Mouse (Mus musculus) liver, adult 2 months (tissue): ENCODE results near the gene AI661453. TPM values are rescaled to one million over a fixed set of nuclear protein-coding genes. Genes with fewer than 3 reads are reported as not detected.

Experiments
- DNase-seq: peaks from one replicate; pipeline ENCODE4 v3.0.0-alpha.2; 2011; ENCODE audit warnings: low read depth, low spot score; ENCODE audit errors: extremely low read depth
- H3K27ac ChIP-seq: fragments of 200-500 bp; replicated peaks from 2 replicates; pipeline ENCODE4 v1.5.1; 2012; ENCODE audit warnings: low read depth, mild to moderate bottlenecking, control low read depth, inconsistent platforms, low read length; ENCODE audit not compliant: insufficient read depth
- H3K27me3 ChIP-seq: fragments of 200-500 bp; 2 replicates; pipeline ENCODE4 v1.6.1; 2012; ENCODE audit warnings: mild to moderate bottlenecking, moderate library complexity, low read length, inconsistent platforms; ENCODE audit not compliant: control insufficient read depth, insufficient read depth
- H3K36me3 ChIP-seq: fragments of 200-500 bp; 2 replicates; pipeline ENCODE4 v1.6.1; 2012; ENCODE audit warnings: low read length, inconsistent platforms; ENCODE audit not compliant: control insufficient read depth, insufficient read depth
- H3K4me1 ChIP-seq: fragments of 200-500 bp; 2 replicates; pipeline ENCODE4 v1.6.1; 2011; ENCODE audit warnings: low read length; ENCODE audit not compliant: control insufficient read depth, insufficient read depth
- H3K4me3 ChIP-seq: fragments of 200-500 bp; 2 replicates; pipeline ENCODE4 v1.5.1; 2011; ENCODE audit warnings: low read depth, mild to moderate bottlenecking, control low read depth, low read length, moderate library complexity; ENCODE audit not compliant: insufficient read depth
- H3K79me2 ChIP-seq: fragments of 200-500 bp; 2 replicates; pipeline ENCODE4 v1.6.1; 2012; ENCODE audit warnings: inconsistent platforms, mild to moderate bottlenecking, low read length, moderate library complexity; ENCODE audit not compliant: control insufficient read depth, insufficient read depth
- H3K9ac ChIP-seq: fragments of 200-500 bp; 2 replicates; pipeline ENCODE4 v1.6.1; 2012; ENCODE audit warnings: low read depth, mild to moderate bottlenecking, control low read depth, inconsistent platforms, low read length
- CTCF ChIP-seq: fragments of 200-500 bp; IDR thresholded peaks from 2 replicates; pipeline ENCODE4 v1.5.1; 2011; ENCODE audit warnings: low read depth, low read length, control low read depth
- POLR2A ChIP-seq: fragments of 200-500 bp; IDR thresholded peaks from 2 replicates; pipeline ENCODE4 v1.6.1; 2011; ENCODE audit warnings: low read length, control low read depth; ENCODE audit not compliant: insufficient read depth; ENCODE audit errors: extremely low read depth
- WGBS: fragments of 180-500 bp; shearing (Covaris S2); methylation state at CpG from one replicate; pipeline ENCODE4 v1.1.7; 2018; 5-methylcytosine and 5-hydroxymethylcytosine counted together
- polyA plus RNA-seq: library from polyadenylated mRNA; depleted of rRNA; stranded (reverse); fragments of >200 nt; gene quantifications from 2 replicates; pipeline ENCODE4 v1.2.3, GENCODE M21; 2012
- total RNA-seq: library from RNA; depleted of rRNA; stranded (reverse); fragments of >200 nt; gene quantifications from 2 replicates; pipeline ENCODE4 v1.2.3, GENCODE M21; 2014

The AI661453 gene
- total and polyA plus RNA-seq, 2 experiments = 2.4 to 5.7 TPM

DNA sequence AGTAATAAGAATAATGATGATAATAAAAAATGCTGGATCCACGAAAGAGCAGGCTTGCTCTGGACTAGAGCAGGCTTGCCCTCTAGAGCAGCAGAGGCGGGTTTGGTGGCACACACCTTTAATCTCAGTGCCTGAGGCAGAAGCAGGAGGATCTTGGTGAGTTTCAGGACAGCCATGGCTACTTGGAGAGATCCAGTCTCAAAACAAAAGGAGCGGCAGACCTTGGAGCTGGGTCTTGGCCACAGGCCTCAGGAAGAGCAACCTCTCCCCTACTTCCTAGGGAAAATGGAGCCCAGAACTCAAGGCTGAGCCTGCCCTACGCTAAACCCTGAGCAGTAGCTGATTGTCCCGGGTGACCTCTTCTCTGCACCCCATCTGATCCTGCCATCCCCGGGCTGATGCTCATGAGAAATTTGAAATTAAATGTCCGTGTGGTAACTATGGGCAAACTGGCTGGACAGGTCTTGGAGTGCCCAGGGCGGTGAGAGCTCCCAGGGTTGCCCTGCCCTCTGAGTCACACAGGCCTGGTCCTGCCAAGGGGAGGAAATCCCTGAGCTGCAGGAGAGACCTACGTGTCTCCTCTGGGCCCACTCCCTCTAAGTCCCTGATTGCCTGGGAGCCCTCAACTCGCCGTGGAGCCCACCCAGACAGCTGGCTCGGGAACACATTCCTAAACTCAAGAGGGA, 14.6 kb downstream of the AI661453 start:
- H3K79me2 ChIP-seq = peaks cover 23% of the 10 kb centered on the region; the same call in 1 of the 2 replicates
- H3K9ac ChIP-seq = no peak overlapping the region
- DNase-seq = no peak
- H3K27me3 ChIP-seq = no peaks in the 10 kb centered on the region
- H3K36me3 ChIP-seq = peaks cover 7% of the 10 kb centered on the region
- WGBS = 84% methylated on average over 12 of the region's 12 CpGs
- peaks cover 8% of the 10 kb centered on the region for H3K4me1 ChIP-seq
- TF ChIP-seq POLR2A (no peak), CTCF (no peak)
- H3K4me3 ChIP-seq = no peak overlapping the region
- no peak overlapping the region for H3K27ac ChIP-seq

DNA sequence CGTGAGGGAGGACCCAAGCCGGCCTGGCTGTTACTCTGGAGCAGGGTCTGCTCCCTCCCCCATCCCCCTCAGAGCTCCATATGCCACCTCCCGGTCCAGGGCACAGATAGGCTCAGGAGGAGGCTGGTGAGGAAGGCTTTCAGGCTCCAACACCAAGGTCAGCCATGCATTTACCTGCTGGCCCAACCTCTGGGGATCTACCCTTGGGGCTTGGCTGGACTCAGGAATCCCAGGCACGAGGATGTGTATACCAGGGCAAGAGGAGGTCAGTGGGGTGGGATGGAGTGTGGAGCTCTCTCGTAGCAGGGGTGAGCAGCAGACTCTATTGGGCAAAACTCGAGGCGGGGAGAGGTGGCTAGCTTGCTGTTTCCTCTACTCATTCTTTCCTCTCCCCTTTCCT, 16.5 kb downstream of the AI661453 start:
- peaks cover 15% of the 10 kb centered on the region for H3K4me1 ChIP-seq
- H3K27ac ChIP-seq = no peak overlapping the region
- no peak for DNase-seq
- peaks cover 14% of the 10 kb centered on the region; the same call in 1 of the 2 replicates for H3K79me2 ChIP-seq
- no peak overlapping the region for H3K4me3 ChIP-seq
- no peak for TF ChIP-seq POLR2A
- TF ChIP-seq CTCF = no peak
- H3K27me3 ChIP-seq = no peaks in the 10 kb centered on the region
- peaks cover 2% of the 10 kb centered on the region; the same call in 1 of the 2 replicates for H3K36me3 ChIP-seq
- 82% methylated on average over 7 of the region's 7 CpGs for WGBS
- no peak overlapping the region for H3K9ac ChIP-seq

DNA sequence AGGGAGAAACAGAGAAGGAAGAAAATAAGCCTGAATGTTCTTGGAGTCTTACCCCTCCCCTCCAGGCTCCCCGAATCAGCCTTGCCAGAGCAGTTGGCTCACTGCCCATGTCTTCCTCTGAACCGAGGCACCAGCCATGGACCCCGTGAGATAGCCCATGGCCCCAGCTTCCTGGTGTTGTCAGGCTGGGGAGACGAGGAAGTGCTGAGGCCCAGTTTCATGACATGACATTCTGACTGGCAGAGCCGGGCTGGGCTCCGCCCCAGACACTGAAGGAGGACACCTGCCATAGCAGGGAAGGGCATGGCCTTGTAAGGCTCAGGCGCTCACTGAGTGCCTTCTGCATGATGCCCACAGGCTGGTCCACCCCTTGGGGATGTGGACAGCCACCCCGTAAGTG, 18.3 kb downstream of the AI661453 start:
- peaks cover 12% of the 10 kb centered on the region; the same call in 1 of the 2 replicates for H3K79me2 ChIP-seq
- peaks cover 21% of the 10 kb centered on the region for H3K4me1 ChIP-seq
- no peak overlapping the region for H3K4me3 ChIP-seq
- no peaks in the 10 kb centered on the region for H3K27me3 ChIP-seq
- no peak for DNase-seq
- 0 out of 2 replicates have a peak overlapping the region, but pooled peaks have one; percentile 8 for H3K27ac ChIP-seq
- no peaks in the 10 kb centered on the region for H3K36me3 ChIP-seq
- TF ChIP-seq CTCF = no peak
- no peak for TF ChIP-seq POLR2A
- H3K9ac ChIP-seq = no peak overlapping the region
- WGBS = 57% methylated on average over 8 of the region's 8 CpGs

DNA sequence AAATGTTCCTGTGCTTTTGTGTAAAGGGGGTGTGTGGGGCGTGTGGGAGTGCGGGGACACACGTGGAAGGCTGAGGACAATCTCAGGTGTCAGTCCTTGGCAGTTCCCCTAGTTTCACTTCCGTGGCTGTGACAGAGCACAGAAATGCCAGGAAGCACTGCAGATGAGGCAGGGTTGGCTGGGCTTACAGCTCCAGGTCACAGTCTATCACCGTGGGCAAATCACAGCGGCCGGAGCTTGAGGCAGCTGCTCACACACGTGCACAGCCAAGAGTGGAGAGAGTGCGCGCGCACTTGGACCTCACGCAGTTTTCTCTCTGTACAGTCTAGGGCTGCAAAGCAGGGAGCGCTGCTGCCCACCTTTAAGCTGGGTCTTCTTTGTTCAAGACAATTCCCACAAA, 21.9 kb downstream of the AI661453 start:
- WGBS = 17% methylated on average over 13 of the region's 13 CpGs
- peaks cover 12% of the 10 kb centered on the region; the same call in 1 of the 2 replicates for H3K79me2 ChIP-seq
- H3K4me3 ChIP-seq = no peak overlapping the region
- H3K4me1 ChIP-seq = peaks cover 40% of the 10 kb centered on the region
- TF ChIP-seq POLR2A (no peak), CTCF (no peak; the same call in 1 of the 2 replicates)
- H3K9ac ChIP-seq = no peak overlapping the region
- peak overlapping the region; percentile 39 for H3K27ac ChIP-seq
- peak; percentile 93 for DNase-seq
- no peaks in the 10 kb centered on the region for H3K27me3 ChIP-seq
- H3K36me3 ChIP-seq = no peaks in the 10 kb centered on the region

DNA sequence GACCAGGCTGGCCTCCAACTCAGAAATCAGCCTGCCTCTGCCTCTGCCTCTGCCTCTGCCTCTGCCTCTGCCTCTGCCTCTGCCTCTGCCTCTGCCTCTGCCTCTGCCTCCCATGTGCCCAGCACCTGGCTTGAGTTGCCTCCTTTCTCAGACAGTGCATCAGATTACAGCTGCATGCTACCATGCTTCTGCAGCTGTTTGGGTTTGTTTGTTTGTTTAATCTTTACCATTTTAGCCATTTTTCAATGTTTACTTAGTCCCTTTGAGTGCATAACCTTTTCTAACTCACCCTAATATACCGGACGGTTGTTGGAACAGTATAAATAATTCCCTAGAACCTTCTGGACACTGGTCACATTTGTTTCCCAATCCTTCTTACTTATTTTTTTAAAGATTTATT, 22.5 kb downstream of the AI661453 start:
- Histone ChIP-seq H3K9ac (no peak overlapping the region), H3K27me3 (no peaks in the 10 kb centered on the region), H3K4me1 (peaks cover 46% of the 10 kb centered on the region), H3K79me2 (peaks cover 12% of the 10 kb centered on the region; the same call in 1 of the 2 replicates), H3K4me3 (no peak overlapping the region), H3K36me3 (no peaks in the 10 kb centered on the region), H3K27ac (peak overlapping the region; percentile 30; the same call in 1 of the 2 replicates)
- DNase-seq = no peak
- TF ChIP-seq POLR2A = no peak
- TF ChIP-seq CTCF = no peak
- whole genome bisulfite sequencing = 31% methylated on average over 2 of the region's 2 CpGs

DNA sequence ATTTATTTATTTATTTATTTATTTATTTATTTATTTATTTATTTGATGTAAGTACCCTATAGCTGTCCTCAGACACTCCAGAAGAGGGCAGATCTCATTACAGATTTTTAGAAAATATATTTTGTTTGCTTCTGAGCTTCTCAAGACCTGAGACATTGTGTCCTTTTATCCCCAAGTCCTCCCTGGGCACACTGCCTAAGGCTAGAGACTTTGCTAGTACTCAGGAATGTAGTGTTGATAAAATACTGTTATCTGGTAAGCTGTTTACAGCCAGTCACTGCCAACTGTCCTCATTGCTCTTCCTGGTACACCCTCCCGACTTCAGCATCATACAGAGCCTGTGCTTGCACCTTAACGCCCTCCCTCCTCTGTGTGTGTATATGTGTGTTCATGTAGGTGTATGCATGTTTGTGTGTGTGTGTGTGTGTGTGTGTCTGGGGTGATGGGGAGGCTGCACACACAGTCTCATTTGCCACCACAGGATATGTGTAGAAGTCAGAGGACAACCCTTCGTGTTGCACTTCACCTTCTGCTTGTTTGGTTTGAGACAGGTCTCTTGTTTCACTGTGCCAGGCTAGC, 23.0 kb downstream of the AI661453 start:
- Histone ChIP-seq H3K36me3 (no peaks in the 10 kb centered on the region), H3K27ac (no peak overlapping the region), H3K79me2 (peaks cover 12% of the 10 kb centered on the region; the same call in 1 of the 2 replicates), H3K4me1 (peaks cover 50% of the 10 kb centered on the region), H3K27me3 (no peaks in the 10 kb centered on the region), H3K9ac (no peak overlapping the region), H3K4me3 (no peak overlapping the region)
- 15% methylated on average over 3 of the region's 3 CpGs for WGBS
- no peak for TF ChIP-seq CTCF
- TF ChIP-seq POLR2A = no peak
- peak; percentile 51 for DNase-seq
